Mouse (Mus musculus) thymus, adult 2 months (tissue): ENCODE measurements around the gene BC024063.

Source experiments
- CTCF ChIP-seq: fragments of 200-500 bp; IDR thresholded peaks from 2 replicates; pipeline ENCODE4 v1.5.1; 2012; ENCODE audit warnings: mild to moderate bottlenecking, control low read depth, low read length, moderate library complexity, borderline replicate concordance; ENCODE audit not compliant: control insufficient read depth, poor library complexity, insufficient read depth; ENCODE audit errors: extremely low read depth
- POLR2A ChIP-seq: fragments of 200-500 bp; IDR thresholded peaks from 2 replicates; pipeline ENCODE4 v1.6.1; 2012; ENCODE audit warnings: mild to moderate bottlenecking, low read length, control low read depth, moderate library complexity; ENCODE audit not compliant: control insufficient read depth, poor library complexity, insufficient read depth; ENCODE audit errors: extremely low read depth

- TF ChIP-seq CTCF = no peak
- TF ChIP-seq POLR2A = no peak
These were observed 36.5 kb upstream of the BC024063 start for GRCm38 (mm10) chr10:82046603-82047002.
